Mouse (Mus musculus) heart, embryonic 15.5 days (tissue): ENCODE data around the gene Rrn3. TPM values are rescaled to one million over a fixed set of nuclear protein-coding genes. Genes with fewer than 3 reads are reported as not detected.
"Not testable (repeated sequence)": the region's sequence is repeated elsewhere in the genome, so short reads cannot be mapped to it uniquely, and the experiment has no call there.

Source experiments
- ATAC-seq: fragments of 200-750 bp; cut with Nextera tagmentation; replicated peaks from 2 replicates; pipeline ENCODE4 v1.8.0; 2017; ENCODE audit warnings: low read depth, moderate TSS enrichment; ENCODE audit not compliant: insufficient number of reproducible peaks, insufficient read depth, low FRiP score
- H3K27ac ChIP-seq: fragments of 300-500 bp; sonication (generic); 2 replicates; pipeline ENCODE4 v1.5.1; 2015; ENCODE audit warnings: mild to moderate bottlenecking, inconsistent platforms
- H3K27me3 ChIP-seq: fragments of 300-500 bp; sonication (generic); 2 replicates; pipeline ENCODE4 v1.6.1; 2015; ENCODE audit warnings: inconsistent platforms
- H3K36me3 ChIP-seq: fragments of 300-500 bp; sonication (generic); 2 replicates; pipeline ENCODE4 v1.6.1; 2015; ENCODE audit warnings: mild to moderate bottlenecking, inconsistent platforms
- H3K4me1 ChIP-seq: fragments of 300-500 bp; sonication (generic); replicated peaks from 2 replicates; pipeline ENCODE4 v1.6.1; 2015; ENCODE audit warnings: inconsistent platforms
- H3K4me2 ChIP-seq: fragments of 300-500 bp; sonication (generic); 2 replicates; pipeline ENCODE4 v1.6.1; 2015; ENCODE audit warnings: inconsistent platforms, mild to moderate bottlenecking, moderate library complexity
- H3K4me3 ChIP-seq: fragments of 300-500 bp; sonication (generic); 2 replicates; pipeline ENCODE4 v1.5.1; 2015; ENCODE audit warnings: mild to moderate bottlenecking, inconsistent platforms
- H3K9ac ChIP-seq: fragments of 300-500 bp; sonication (generic); 2 replicates; pipeline ENCODE4 v1.6.1; 2015; ENCODE audit warnings: mild to moderate bottlenecking, inconsistent platforms
- H3K9me3 ChIP-seq: fragments of 300-500 bp; sonication (generic); replicated peaks from 2 replicates; pipeline ENCODE4 v1.6.1; 2016; ENCODE audit warnings: inconsistent platforms
- WGBS: fragments of 180-500 bp; shearing (Covaris S2); methylation state at CpG from one replicate; pipeline ENCODE4 v1.1.7; 2015; ENCODE audit warnings: mixed read lengths; 5-methylcytosine and 5-hydroxymethylcytosine counted together
- polyA plus RNA-seq: library from polyadenylated mRNA; unstranded; fragments of >200 nt; fragmentation: Nextera tagmentation; extraction: Ambion mirVana; gene quantifications from 2 replicates; pipeline ENCODE4 v1.2.1, GENCODE M21; 2015

The Rrn3 gene
- polyA plus RNA-seq = 47.0 and 50.1 TPM in 2 replicates

DNA sequence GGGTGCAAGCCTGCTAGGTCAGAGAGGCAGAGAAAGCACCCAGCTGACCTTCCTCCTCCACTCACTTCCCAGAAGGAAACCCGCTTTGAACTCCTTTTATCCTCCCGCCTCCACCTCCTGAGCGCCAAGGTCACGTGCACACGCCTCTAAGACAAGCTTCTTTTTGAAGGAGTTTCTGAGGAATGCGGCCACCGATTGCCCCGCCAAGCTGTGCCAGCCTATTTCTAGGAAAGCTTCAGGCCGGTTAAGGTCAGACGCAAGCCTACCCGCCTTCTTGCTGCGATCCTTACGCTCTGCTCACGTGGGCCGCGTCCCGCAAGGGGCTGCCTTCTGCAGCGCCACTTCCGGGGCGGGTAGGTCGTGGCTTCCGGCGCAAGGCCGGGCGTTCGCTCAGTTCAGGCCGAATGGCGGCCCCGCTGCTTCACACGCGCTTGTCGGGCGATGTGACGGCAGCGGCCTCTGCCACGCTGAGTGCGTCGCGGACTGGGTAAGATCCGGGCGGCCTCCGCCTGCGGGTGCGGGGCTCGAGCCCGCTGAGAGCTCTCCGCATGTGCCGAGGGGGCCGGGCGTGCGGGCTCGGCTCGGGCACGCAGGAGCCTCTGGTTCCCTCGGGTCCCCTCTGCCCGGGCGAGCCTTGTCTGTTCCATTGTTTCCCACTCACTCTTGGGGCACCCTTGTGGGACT, at the start of gene Rrn3:
Gene Rrn3 (plus strand): TSS at position 356 of the 684 bp plus-strand sequence.
- ATAC-seq = peak; percentile 97
- Histone ChIP-seq H3K27ac (peak within 1 kb of the TSS; percentile 83), H3K4me1 (peaks cover 13% of the 10 kb centered on the region), H3K9me3 (no peaks in the 10 kb centered on the region), H3K36me3 (peaks cover 14% of the 10 kb centered on the region), H3K27me3 (no peaks in the 10 kb centered on the region), H3K9ac (peak within 1 kb of the TSS; percentile 97), H3K4me3 (peak within 1 kb of the TSS; percentile 96), H3K4me2 (peak within 1 kb of the TSS; percentile 70)
- under 1% methylated on average over 57 of the region's 57 CpGs for WGBS

DNA sequence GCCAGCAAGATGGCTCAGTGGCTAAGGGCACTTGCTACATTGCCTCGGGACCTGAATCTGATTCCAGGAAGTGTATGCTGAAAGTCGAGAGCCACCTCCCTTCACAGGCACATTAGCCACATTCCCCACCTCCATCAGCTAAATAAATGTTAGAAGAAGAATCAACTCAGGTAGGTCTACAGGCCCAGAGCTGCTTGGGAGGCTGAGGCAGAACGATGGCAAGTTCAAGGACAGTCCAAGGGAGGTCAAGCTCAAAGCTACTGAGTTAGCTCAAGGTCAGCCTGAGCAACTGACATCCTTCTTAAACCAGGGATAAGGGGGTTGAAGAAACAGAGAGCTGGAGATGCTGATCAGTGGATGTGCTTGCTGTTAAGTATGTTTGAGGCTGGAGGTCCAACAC, 47.7 kb upstream of the Rrn3 start:
- H3K4me3 ChIP-seq = no peak overlapping the region
- no peak for ATAC-seq

DNA sequence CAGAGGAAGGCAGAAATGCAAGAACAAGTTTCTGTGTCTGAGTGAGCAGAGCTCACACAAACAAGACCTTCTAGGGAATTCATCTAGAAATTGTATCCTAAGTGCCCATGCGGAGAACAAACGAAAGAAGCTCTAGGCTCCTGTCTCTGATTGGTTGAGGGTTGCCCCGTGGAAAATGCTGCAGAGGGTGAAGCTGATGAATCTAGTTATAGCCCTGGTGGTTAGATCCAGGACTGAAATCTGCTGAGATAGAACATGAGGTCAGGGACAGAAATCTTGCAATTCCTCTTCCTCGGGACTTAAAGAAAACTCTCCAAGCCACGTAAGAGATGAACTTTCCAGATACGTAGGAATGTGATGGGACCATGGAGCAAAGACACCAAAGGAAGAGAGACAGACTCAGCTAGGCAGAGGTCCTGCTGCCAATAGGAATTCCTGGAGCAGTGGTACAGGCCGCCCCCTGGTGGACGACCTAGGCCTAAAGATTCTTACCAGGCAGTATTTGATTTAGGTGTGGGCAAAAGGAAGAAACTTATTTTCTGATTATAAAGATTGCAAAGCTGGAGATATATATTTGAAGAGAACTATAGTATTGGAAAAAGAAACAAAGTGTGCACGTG, 46.9 kb upstream of the Rrn3 start:
- peaks cover 7% of the 10 kb centered on the region for H3K4me1 ChIP-seq
- no peak overlapping the region for H3K4me3 ChIP-seq
- no peak overlapping the region for H3K9ac ChIP-seq
- ATAC-seq = no peak
- H3K27ac ChIP-seq = no peak overlapping the region
- no peaks in the 10 kb centered on the region for H3K27me3 ChIP-seq
- no peak overlapping the region for H3K4me2 ChIP-seq
- 19% methylated on average over 9 of the region's 9 CpGs for WGBS
- no peaks in the 10 kb centered on the region for H3K36me3 ChIP-seq
- no peaks in the 10 kb centered on the region for H3K9me3 ChIP-seq

More for the DNA sequence above, 47.7 kb upstream of the Rrn3 start:
- no peak overlapping the region for H3K27ac ChIP-seq
- no peak overlapping the region for H3K9ac ChIP-seq
- 72% methylated on average over 3 of the region's 3 CpGs for WGBS
- H3K36me3 ChIP-seq = no peaks in the 10 kb centered on the region
- peaks cover 7% of the 10 kb centered on the region for H3K4me1 ChIP-seq
- no peaks in the 10 kb centered on the region for H3K9me3 ChIP-seq
- no peaks in the 10 kb centered on the region for H3K27me3 ChIP-seq
- H3K4me2 ChIP-seq = no peak overlapping the region

- ATAC-seq = no peak
- no peaks in the 10 kb centered on the region for H3K27me3 ChIP-seq
- H3K4me3 ChIP-seq = no peak overlapping the region
- H3K4me2 ChIP-seq = no peak overlapping the region
- 72% methylated on average over 8 of the region's 8 CpGs for WGBS
- H3K9ac ChIP-seq = no peak overlapping the region
- no peaks in the 10 kb centered on the region for H3K9me3 ChIP-seq
- no peak overlapping the region for H3K27ac ChIP-seq
- no peaks in the 10 kb centered on the region for H3K36me3 ChIP-seq
- peaks cover under 1% of the 10 kb centered on the region for H3K4me1 ChIP-seq
Observed at GRCm38 (mm10) chr16:13735977-13736376, 44.5 kb upstream of the Rrn3 start.

- not testable (repeated sequence) for H3K27ac ChIP-seq, H3K4me2 ChIP-seq, H3K4me3 ChIP-seq, H3K27me3 ChIP-seq, H3K9me3 ChIP-seq, ATAC-seq, H3K4me1 ChIP-seq, H3K9ac ChIP-seq, H3K36me3 ChIP-seq
- WGBS = 53% methylated on average over 4 of the region's 4 CpGs
Observed at GRCm38 (mm10) chr16:13739044-13739443, 41.5 kb upstream of the Rrn3 start.

DNA sequence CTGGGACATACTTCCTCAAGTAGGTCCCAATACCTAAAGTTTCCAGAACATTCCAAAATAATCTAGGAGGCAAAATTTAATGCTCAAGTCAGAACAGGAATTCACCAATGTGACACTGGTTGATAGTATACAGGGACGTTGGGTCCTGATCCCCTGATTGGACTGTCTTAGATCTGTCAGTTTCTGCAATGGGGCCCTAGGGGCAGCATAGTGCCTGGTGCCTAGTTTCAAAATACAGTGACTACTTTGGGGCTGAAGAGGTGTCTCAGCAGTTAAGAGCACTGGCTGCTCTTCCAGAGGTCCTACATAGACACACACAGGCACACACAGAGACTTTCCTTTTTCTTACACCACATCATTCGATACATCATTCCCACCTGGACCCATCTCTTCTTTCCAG, 39.7 kb upstream of the Rrn3 start:
- Histone ChIP-seq H3K4me1 (no peaks in the 10 kb centered on the region), H3K9me3 (no peaks in the 10 kb centered on the region), H3K27ac (no peak overlapping the region), H3K36me3 (no peaks in the 10 kb centered on the region), H3K27me3 (no peaks in the 10 kb centered on the region), H3K9ac (no peak overlapping the region), H3K4me2 (no peak overlapping the region), H3K4me3 (no peak overlapping the region)
- 64% methylated on average over 2 of the region's 2 CpGs for WGBS
- no peak for ATAC-seq

DNA sequence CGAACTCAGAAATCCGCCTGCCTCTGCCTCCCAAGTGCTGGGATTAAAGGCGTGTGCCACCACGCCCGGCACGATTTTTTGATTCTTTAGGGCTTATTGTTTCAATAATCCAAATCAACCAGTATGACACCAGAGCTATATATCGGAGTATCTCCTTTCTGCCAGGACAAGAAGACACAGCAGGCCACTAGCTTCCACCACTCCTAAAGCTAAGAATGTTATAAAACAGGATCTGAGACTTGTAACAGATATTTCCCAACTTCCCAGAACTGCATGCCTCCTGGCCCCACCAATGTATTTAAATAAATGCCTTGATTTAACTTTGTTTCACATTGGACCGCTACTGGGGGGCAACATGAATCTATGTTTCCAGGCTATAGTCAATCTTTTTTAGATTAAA, 32.8 kb upstream of the Rrn3 start:
- H3K9ac ChIP-seq = no peak overlapping the region
- no peak overlapping the region for H3K4me2 ChIP-seq
- no peak overlapping the region for H3K4me3 ChIP-seq
- H3K27ac ChIP-seq = no peak overlapping the region
- no peaks in the 10 kb centered on the region for H3K36me3 ChIP-seq
- ATAC-seq = no peak
- no peaks in the 10 kb centered on the region for H3K4me1 ChIP-seq
- H3K27me3 ChIP-seq = no peaks in the 10 kb centered on the region
- 89% methylated on average over 8 of the region's 8 CpGs for WGBS
- H3K9me3 ChIP-seq = no peaks in the 10 kb centered on the region

DNA sequence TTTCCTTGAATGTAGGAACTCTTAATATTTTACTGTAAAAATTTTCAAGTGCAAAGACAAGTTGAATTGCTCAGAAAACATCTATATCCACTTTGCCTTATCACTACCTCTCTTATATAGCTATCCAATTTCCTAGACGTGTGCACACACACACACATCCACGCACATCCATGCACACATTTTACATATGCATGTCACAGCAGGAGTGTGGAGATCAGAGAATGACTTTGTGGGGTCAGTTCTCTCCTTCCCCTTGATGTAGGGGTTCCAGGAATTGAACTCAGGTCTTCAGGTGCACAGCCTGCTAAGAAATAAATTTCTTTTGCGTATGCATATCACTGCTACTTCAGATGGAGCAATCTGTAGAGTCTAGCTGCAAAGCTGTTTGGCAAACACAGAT, 32.4 kb upstream of the Rrn3 start:
- no peak overlapping the region for H3K4me2 ChIP-seq
- H3K9me3 ChIP-seq = no peaks in the 10 kb centered on the region
- no peak overlapping the region for H3K27ac ChIP-seq
- H3K27me3 ChIP-seq = no peaks in the 10 kb centered on the region
- no peak overlapping the region for H3K4me3 ChIP-seq
- ATAC-seq = no peak
- 67% methylated on average over 3 of the region's 3 CpGs for WGBS
- H3K4me1 ChIP-seq = no peaks in the 10 kb centered on the region
- H3K9ac ChIP-seq = no peak overlapping the region
- H3K36me3 ChIP-seq = no peaks in the 10 kb centered on the region

DNA sequence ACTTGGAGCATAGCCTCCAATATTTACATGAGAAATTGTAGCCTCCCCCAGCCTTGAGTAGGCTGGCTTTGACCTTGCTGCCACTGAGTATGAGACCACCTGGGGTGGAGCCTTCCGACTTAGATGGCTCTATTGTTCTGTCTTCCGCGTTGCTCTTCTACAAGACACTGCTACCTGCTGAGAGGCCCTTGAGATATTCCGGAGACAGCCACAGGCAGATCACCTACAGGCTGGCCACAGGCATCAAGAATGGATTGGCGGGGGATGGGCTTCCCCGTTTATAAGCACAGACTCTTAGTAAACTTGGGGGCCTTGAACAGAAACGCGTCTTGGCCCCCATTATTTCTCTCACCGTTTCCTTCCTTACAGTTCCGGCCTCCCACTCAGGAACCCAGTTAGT, 31.7 kb upstream of the Rrn3 start:
- not testable (repeated sequence) for H3K9me3 ChIP-seq, H3K27me3 ChIP-seq, H3K36me3 ChIP-seq, ATAC-seq, H3K9ac ChIP-seq, H3K4me3 ChIP-seq, H3K4me1 ChIP-seq, H3K4me2 ChIP-seq, H3K27ac ChIP-seq
- 31% methylated on average over 10 of the region's 10 CpGs for WGBS

GRCm38 (mm10) chr16:13749306-13749705, 31.2 kb upstream of the Rrn3 start:
- Histone ChIP-seq H3K9ac (no peak overlapping the region), H3K36me3 (no peaks in the 10 kb centered on the region), H3K4me3 (no peak overlapping the region), H3K9me3 (no peaks in the 10 kb centered on the region), H3K27ac (no peak overlapping the region), H3K27me3 (no peaks in the 10 kb centered on the region), H3K4me2 (no peak overlapping the region), H3K4me1 (no peaks in the 10 kb centered on the region)
- 57% methylated on average over 5 of the region's 5 CpGs for WGBS
- no peak for ATAC-seq

GRCm38 (mm10) chr16:13749981-13750380, 30.5 kb upstream of the Rrn3 start:
- H3K4me1 ChIP-seq = peaks cover 4% of the 10 kb centered on the region
- no peaks in the 10 kb centered on the region for H3K36me3 ChIP-seq
- 52% methylated on average over 3 of the region's 3 CpGs for WGBS
- H3K4me3 ChIP-seq = no peak overlapping the region
- no peak overlapping the region for H3K9ac ChIP-seq
- no peaks in the 10 kb centered on the region for H3K9me3 ChIP-seq
- H3K27me3 ChIP-seq = no peaks in the 10 kb centered on the region
- no peak overlapping the region for H3K27ac ChIP-seq
- no peak for ATAC-seq
- H3K4me2 ChIP-seq = no peak overlapping the region

GRCm38 (mm10) chr16:13750626-13751025, 29.9 kb upstream of the Rrn3 start:
- Histone ChIP-seq H3K4me1 (peaks cover 6% of the 10 kb centered on the region), H3K27me3 (no peaks in the 10 kb centered on the region), H3K4me2 (no peak overlapping the region), H3K9me3 (no peaks in the 10 kb centered on the region), H3K4me3 (no peak overlapping the region), H3K9ac (no peak overlapping the region), H3K27ac (no peak overlapping the region), H3K36me3 (no peaks in the 10 kb centered on the region)
- ATAC-seq = no peak
- WGBS = 94% methylated on average over 13 of the region's 13 CpGs
